Mouse (Mus musculus) induced T-regulatory cell, adult 2 months (primary cell): ENCODE results near the gene Prrt1.

ENCODE experiments used
- DNase-seq: peaks from one replicate; pipeline ENCODE4 v3.0.0-alpha.2; 2012; ENCODE audit warnings: low read depth

Prrt1 gene

GRCm38 (mm10) chr17:34651507-34652221, 22.3 kb downstream of the Prrt1 start:
- DNase-seq: peak; percentile 36

GRCm38 (mm10) chr17:34652546-34652945, 23.2 kb downstream of the Prrt1 start:
- DNase-seq: no peak

- DNase-seq: no peak
Measured at GRCm38 (mm10) chr17:34652985-34653384, 23.7 kb downstream of the Prrt1 start.

- DNase-seq: peak; percentile 79
Measured at GRCm38 (mm10) chr17:34653746-34654285, 24.5 kb downstream of the Prrt1 start.

- no peak for DNase-seq
Measured at GRCm38 (mm10) chr17:34654392-34654791, 25.1 kb downstream of the Prrt1 start.

- DNase-seq: no peak
Measured at GRCm38 (mm10) chr17:34655160-34655559, 25.8 kb downstream of the Prrt1 start.

GRCm38 (mm10) chr17:34655581-34655991, 26.3 kb downstream of the Prrt1 start:
- no peak for DNase-seq

- no peak for DNase-seq
Measured at GRCm38 (mm10) chr17:34656666-34657065, 27.3 kb downstream of the Prrt1 start.

- DNase-seq: no peak
Measured at GRCm38 (mm10) chr17:34657271-34657670, 27.9 kb downstream of the Prrt1 start.

GRCm38 (mm10) chr17:34658145-34658544, 28.8 kb downstream of the Prrt1 start:
- no peak for DNase-seq

- DNase-seq: no peak
Measured at GRCm38 (mm10) chr17:34658591-34658990, 29.3 kb downstream of the Prrt1 start.

- no peak for DNase-seq
Measured at GRCm38 (mm10) chr17:34659181-34659896, 30.0 kb downstream of the Prrt1 start.

- no peak for DNase-seq
Measured at GRCm38 (mm10) chr17:34659897-34660214, 30.5 kb downstream of the Prrt1 start.

- no peak for DNase-seq
Measured at GRCm38 (mm10) chr17:34660259-34660820, 31.0 kb downstream of the Prrt1 start.

- DNase-seq: no peak
Measured at GRCm38 (mm10) chr17:34661121-34661591, 31.8 kb downstream of the Prrt1 start.

- no peak for DNase-seq
Measured at GRCm38 (mm10) chr17:34662468-34662867, 33.1 kb downstream of the Prrt1 start.

GRCm38 (mm10) chr17:34662978-34663377, 33.6 kb downstream of the Prrt1 start:
- no peak for DNase-seq

- DNase-seq: no peak
Measured at GRCm38 (mm10) chr17:34663558-34663957, 34.2 kb downstream of the Prrt1 start.

- no peak for DNase-seq
Measured at GRCm38 (mm10) chr17:34664472-34664871, 35.1 kb downstream of the Prrt1 start.

- DNase-seq: no peak
Measured at GRCm38 (mm10) chr17:34670235-34670634, 40.9 kb downstream of the Prrt1 start, which contains the start of gene Tnxb. TSS of gene Tnxb (plus strand) at chr17:34670535.

GRCm38 (mm10) chr17:34671151-34672066, 42.1 kb downstream of the Prrt1 start:
- DNase-seq: no peak
